Mouse (Mus musculus): ENCODE measurements around the gene Tpp1.

- TF ChIP-seq CTCF (IDR thresholded peaks at IDR 0.05; ENCODE audit: low read depth) (no peak), EP300 (IDR thresholded peaks at IDR 0.05; ENCODE audit: low read depth) (no peak)
These were observed 48.2 kb downstream of the Tpp1 start for GRCm38 (mm10) chr7:105703816-105704215.

Data from liver, postnatal 0 days (tissue).